Mouse (Mus musculus) midbrain, embryonic 16.5 days (tissue): ENCODE measurements around the gene Usp31. TPM values are rescaled to one million over a fixed set of nuclear protein-coding genes. Genes with fewer than 3 reads are reported as not detected.

Source experiments
- ATAC-seq: fragments of 200-750 bp; cut with Nextera tagmentation; 2 replicates; pipeline ENCODE4 v1.8.0; 2017; ENCODE audit warnings: moderate TSS enrichment
- H3K27ac ChIP-seq: fragments of 300-500 bp; sonication (generic); 2 replicates; pipeline ENCODE4 v1.5.1; 2014; ENCODE audit warnings: mild to moderate bottlenecking, low read length, mixed read lengths
- H3K27me3 ChIP-seq: fragments of 300-500 bp; sonication (generic); 2 replicates; pipeline ENCODE4 v1.6.1; 2014; ENCODE audit warnings: low read depth, low read length, mixed read lengths; ENCODE audit not compliant: control insufficient read depth, insufficient read depth
- H3K36me3 ChIP-seq: fragments of 300-500 bp; sonication (generic); 2 replicates; pipeline ENCODE4 v1.6.1; 2014; ENCODE audit warnings: mild to moderate bottlenecking, low read length, moderate library complexity, mixed read lengths; ENCODE audit not compliant: control insufficient read depth, insufficient read depth
- H3K4me1 ChIP-seq: fragments of 300-500 bp; sonication (generic); 2 replicates; pipeline ENCODE4 v1.6.1; 2014; ENCODE audit warnings: mild to moderate bottlenecking, low read length, mixed read lengths; ENCODE audit not compliant: control insufficient read depth, insufficient read depth
- H3K4me2 ChIP-seq: fragments of 300-500 bp; sonication (generic); 2 replicates; pipeline ENCODE4 v1.6.1; 2014; ENCODE audit warnings: mild to moderate bottlenecking, low read length, mixed read lengths
- H3K4me3 ChIP-seq: fragments of 300-500 bp; sonication (generic); 2 replicates; pipeline ENCODE4 v1.5.1; 2014; ENCODE audit warnings: low read depth, mild to moderate bottlenecking, low read length, moderate library complexity, mixed read lengths
- H3K9ac ChIP-seq: fragments of 300-500 bp; sonication (generic); 2 replicates; pipeline ENCODE4 v1.6.1; 2014; ENCODE audit warnings: low read depth, low read length, mixed read lengths
- H3K9me3 ChIP-seq: fragments of 300-500 bp; sonication (generic); replicated peaks from 2 replicates; pipeline ENCODE4 v1.6.1; 2014; ENCODE audit warnings: mild to moderate bottlenecking, low read length, mixed read lengths; ENCODE audit not compliant: control insufficient read depth, poor library complexity, severe bottlenecking
- WGBS: fragments of 180-500 bp; shearing (Covaris S2); extraction: QIAGEN DNeasy Blood & Tissue Kit; methylation state at CpG from one replicate; pipeline ENCODE4 v1.1.7; 2014; 5-methylcytosine and 5-hydroxymethylcytosine counted together
- polyA plus RNA-seq: library from polyadenylated mRNA; unstranded; fragments of >200 nt; fragmentation: Nextera tagmentation; extraction: Ambion mirVana; gene quantifications from 2 replicates; pipeline ENCODE4 v1.2.1, GENCODE M21; 2015

Gene Usp31
- polyA plus RNA-seq, 1 experiment from 2014 or later: 3.0 TPM

GRCm38 (mm10) chr7:121685140-121685984, 21.7 kb downstream of the Usp31 start:
- Histone ChIP-seq H3K27me3 (no peaks in the 10 kb centered on the region), H3K4me1 (no peaks in the 10 kb centered on the region), H3K36me3 (no peaks in the 10 kb centered on the region), H3K9me3 (no peaks in the 10 kb centered on the region), H3K9ac (no peak overlapping the region), H3K4me2 (no peak overlapping the region), H3K27ac (no peak overlapping the region), H3K4me3 (no peak overlapping the region)
- WGBS: 90% methylated on average over 5 of the region's 5 CpGs
- ATAC-seq: no peak

GRCm38 (mm10) chr7:121681191-121681590, 25.9 kb downstream of the Usp31 start:
- Histone ChIP-seq H3K9ac (no peak overlapping the region), H3K27ac (no peak overlapping the region), H3K4me3 (no peak overlapping the region), H3K36me3 (no peaks in the 10 kb centered on the region; the same call in 1 of the 2 replicates), H3K27me3 (no peaks in the 10 kb centered on the region), H3K4me2 (no peak overlapping the region), H3K4me1 (0 out of 2 replicates have a peak, but pooled peaks cover 3% of the 10 kb centered on the region), H3K9me3 (no peaks in the 10 kb centered on the region)
- ATAC-seq: no peak

GRCm38 (mm10) chr7:121677105-121677753, 29.8 kb downstream of the Usp31 start:
- Histone ChIP-seq H3K9ac (no peak overlapping the region), H3K27me3 (no peaks in the 10 kb centered on the region), H3K27ac (no peak overlapping the region), H3K9me3 (no peaks in the 10 kb centered on the region), H3K36me3 (peaks cover 4% of the 10 kb centered on the region; the same call in 1 of the 2 replicates), H3K4me2 (no peak overlapping the region), H3K4me1 (0 out of 2 replicates have a peak, but pooled peaks cover 3% of the 10 kb centered on the region), H3K4me3 (no peak overlapping the region)
- WGBS: 46% methylated on average over 4 of the region's 4 CpGs
- ATAC-seq: no peak

GRCm38 (mm10) chr7:121660705-121661104, 46.3 kb downstream of the Usp31 start:
- no peak for ATAC-seq
- Histone ChIP-seq H3K4me2 (no peak overlapping the region), H3K9ac (no peak overlapping the region), H3K27ac (no peak overlapping the region), H3K4me1 (no peaks in the 10 kb centered on the region), H3K27me3 (no peaks in the 10 kb centered on the region), H3K36me3 (peaks cover 25% of the 10 kb centered on the region; the same call in 1 of the 2 replicates), H3K9me3 (no peaks in the 10 kb centered on the region), H3K4me3 (no peak overlapping the region)
- 88% methylated on average over 1 of the region's 1 CpGs for whole genome bisulfite sequencing

- H3K9me3 ChIP-seq: no peaks in the 10 kb centered on the region
These were observed 48.2 kb downstream of the Usp31 start for GRCm38 (mm10) chr7:121658866-121659265.

GRCm38 (mm10) chr7:121654675-121655074, 52.4 kb downstream of the Usp31 start:
- H3K4me2 ChIP-seq: no peak overlapping the region
- H3K9ac ChIP-seq: no peak overlapping the region
- no peaks in the 10 kb centered on the region for H3K9me3 ChIP-seq
- H3K4me3 ChIP-seq: no peak overlapping the region
- ATAC-seq: no peak
- no peak overlapping the region for H3K27ac ChIP-seq
- WGBS: 98% methylated on average over 2 of the region's 2 CpGs
- no peaks in the 10 kb centered on the region for H3K27me3 ChIP-seq
- peaks cover 7% of the 10 kb centered on the region for H3K36me3 ChIP-seq
- no peaks in the 10 kb centered on the region for H3K4me1 ChIP-seq

More at GRCm38 (mm10) chr7:121658866-121659265, 48.2 kb downstream of the Usp31 start:
- no peaks in the 10 kb centered on the region for H3K27me3 ChIP-seq
- ATAC-seq: no peak
- H3K4me3 ChIP-seq: no peak overlapping the region
- no peak overlapping the region for H3K9ac ChIP-seq
- no peak overlapping the region for H3K27ac ChIP-seq
- H3K36me3 ChIP-seq: peaks cover 20% of the 10 kb centered on the region; the same call in 1 of the 2 replicates
- no peak overlapping the region for H3K4me2 ChIP-seq
- WGBS: 85% methylated on average over 7 of the region's 7 CpGs
- no peaks in the 10 kb centered on the region for H3K4me1 ChIP-seq

- Histone ChIP-seq H3K4me1 (no peaks in the 10 kb centered on the region), H3K27me3 (no peaks in the 10 kb centered on the region), H3K4me3 (no peak overlapping the region), H3K27ac (no peak overlapping the region), H3K4me2 (no peak overlapping the region), H3K9me3 (no peaks in the 10 kb centered on the region), H3K36me3 (peaks cover 23% of the 10 kb centered on the region), H3K9ac (no peak overlapping the region)
- no peak for ATAC-seq
- WGBS: 100% methylated on average over 2 of the region's 2 CpGs
These were observed 54.4 kb downstream of the Usp31 start for GRCm38 (mm10) chr7:121652629-121653028.

- no peaks in the 10 kb centered on the region for H3K4me1 ChIP-seq
- H3K4me3 ChIP-seq: no peak overlapping the region
- H3K4me2 ChIP-seq: no peak overlapping the region
- ATAC-seq: no peak
- H3K36me3 ChIP-seq: peaks cover 23% of the 10 kb centered on the region
- no peak overlapping the region for H3K27ac ChIP-seq
- no peaks in the 10 kb centered on the region for H3K9me3 ChIP-seq
- H3K9ac ChIP-seq: no peak overlapping the region
- H3K27me3 ChIP-seq: no peaks in the 10 kb centered on the region
- WGBS: 82% methylated on average over 3 of the region's 3 CpGs
These were observed 56.3 kb downstream of the Usp31 start for GRCm38 (mm10) chr7:121650724-121651123.
